ENCODE assay signal across 8 mouse cellular contexts in the genomic region with DNA sequence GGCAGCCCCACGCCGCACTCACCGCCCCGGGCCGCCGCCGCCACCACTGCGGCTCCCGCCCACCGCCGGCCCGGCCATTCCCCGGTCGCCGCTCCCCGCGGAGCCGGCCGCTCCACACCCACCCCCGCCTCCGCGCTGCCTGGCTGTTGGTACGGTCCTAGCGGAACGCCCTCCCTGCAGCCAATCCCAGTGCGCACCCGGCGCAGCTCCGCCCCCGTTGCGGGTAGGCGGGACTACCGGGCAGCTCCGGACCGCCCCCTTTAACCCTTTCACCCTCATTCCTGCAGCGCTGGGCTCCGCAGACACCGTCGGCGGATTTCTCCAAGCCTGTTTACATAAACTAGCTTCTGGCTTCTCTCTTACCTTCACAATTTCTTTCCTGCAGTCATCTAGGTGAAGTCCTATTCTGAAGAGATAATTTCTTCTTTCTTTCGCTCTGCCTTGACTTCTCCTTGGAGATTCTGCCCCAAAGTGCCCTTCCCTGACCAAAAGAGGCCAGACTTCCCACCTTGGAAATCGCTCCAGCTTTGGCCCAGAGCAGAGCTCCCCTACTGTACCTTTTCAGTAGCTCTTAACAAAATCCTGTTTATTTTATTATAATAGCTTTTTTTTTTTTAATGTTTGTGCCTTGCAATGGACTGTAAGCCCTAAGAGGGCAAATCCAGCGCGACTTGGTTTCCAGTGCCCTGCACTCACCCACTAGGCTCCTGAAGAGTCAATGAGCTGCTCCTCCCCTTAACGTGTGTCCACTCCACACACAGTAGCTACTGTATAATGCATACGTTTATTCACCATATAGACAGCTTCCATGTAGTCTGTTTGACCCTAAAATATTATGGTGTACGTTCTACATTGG. TPM values are rescaled to one million over a fixed set of nuclear protein-coding genes. Genes with fewer than 3 reads are reported as not detected.
A peak's percentile ranks its signal among the peaks of the same experiment; 100 is the strongest.
DNase-seq lines count a peak whose midpoint lies in the region; ATAC-seq and TF ChIP-seq lines count a peak whose summit lies in the region.

A gene (minus strand): TSS at position 137 of the 856 bp plus-strand sequence.

- ATAC-seq in heart, embryonic 12.5 days (ENCODE audit: insufficient number of reproducible peaks, low FRiP score), result peak; percentile 98
- ATAC-seq in kidney, postnatal 0 days (replicated peaks; ENCODE audit: low FRiP score, low read depth), result peak; percentile 96
- ATAC-seq in liver, embryonic 11.5 days (replicated peaks; ENCODE audit: low FRiP score), result peak; percentile 94
- peak; percentile 98 for ATAC-seq in stomach, embryonic 14.5 days (ENCODE audit: insufficient number of reproducible peaks, insufficient read depth, low FRiP score, low read depth)

- H3K9ac ChIP-seq in heart, embryonic 12.5 days, result peak within 1 kb of the TSS; percentile 83
- peak within 1 kb of the TSS; percentile 92 for H3K9ac ChIP-seq in kidney, postnatal 0 days (ENCODE audit: low read depth, low read length)
- peak within 1 kb of the TSS; percentile 78 for H3K9ac ChIP-seq in liver, embryonic 11.5 days (ENCODE audit: low read depth, low read length)
- H3K9ac ChIP-seq in stomach, embryonic 14.5 days (replicated peaks; ENCODE audit: low read depth, low read length), result peak within 1 kb of the TSS; percentile 80

- TF ChIP-seq CTCF in C2C12 (IDR thresholded peaks at IDR 0.05; ENCODE audit: control insufficient read depth, insufficient read depth, insufficient read length), result no peak
- TF ChIP-seq CTCF in brain, embryonic 14.5 days (IDR thresholded peaks at IDR 0.05; ENCODE audit: borderline replicate concordance, extremely low read depth, insufficient read depth, insufficient read length), result no peak
- no peak for TF ChIP-seq CTCF in kidney, postnatal 0 days (IDR thresholded peaks at IDR 0.05; ENCODE audit: low read depth)

- TF ChIP-seq POLR2A in brain, embryonic 14.5 days (IDR thresholded peaks at IDR 0.05; ENCODE audit: borderline replicate concordance, extremely low read depth, insufficient read depth, insufficient read length, poor library complexity, severe bottlenecking), result peak; percentile 72

- no peaks in the 10 kb centered on the region for H3K36me3 ChIP-seq in C2C12 (ENCODE audit: control insufficient read depth, insufficient read depth)
- peaks cover 17% of the 10 kb centered on the region for H3K36me3 ChIP-seq in erythroblast, embryonic 14.5 days (ENCODE audit: control insufficient read depth)
- H3K36me3 ChIP-seq in heart, embryonic 12.5 days, result peaks cover 5% of the 10 kb centered on the region; the same call in 1 of the 2 replicates
- 0 out of 2 replicates have a peak, but pooled peaks cover 3% of the 10 kb centered on the region for H3K36me3 ChIP-seq in kidney, postnatal 0 days (ENCODE audit: insufficient read depth, low read length)
- H3K36me3 ChIP-seq in liver, embryonic 11.5 days (ENCODE audit: control insufficient read depth, insufficient read depth, low read length), result no peaks in the 10 kb centered on the region
- no peaks in the 10 kb centered on the region for H3K36me3 ChIP-seq in stomach, embryonic 14.5 days (ENCODE audit: control insufficient read depth, insufficient read depth, low read length)

- peak within 1 kb of the TSS; percentile 85 for H3K4me2 ChIP-seq in heart, embryonic 12.5 days
- peak within 1 kb of the TSS; percentile 79 for H3K4me2 ChIP-seq in kidney, postnatal 0 days (ENCODE audit: low read length)
- peak within 1 kb of the TSS; percentile 69 for H3K4me2 ChIP-seq in liver, embryonic 11.5 days
- peak within 1 kb of the TSS; percentile 56 for H3K4me2 ChIP-seq in stomach, embryonic 14.5 days (replicated peaks; ENCODE audit: low read depth, low read length)

- H3K27me3 ChIP-seq in C2C12 (ENCODE audit: control insufficient read depth, insufficient read depth, insufficient read length), result no peaks in the 10 kb centered on the region
- H3K27me3 ChIP-seq in erythroblast, embryonic 14.5 days (ENCODE audit: control insufficient read depth), result 0 out of 2 replicates have a peak, but pooled peaks cover 2% of the 10 kb centered on the region
- peaks cover 20% of the 10 kb centered on the region for H3K27me3 ChIP-seq in heart, embryonic 12.5 days (replicated peaks)
- H3K27me3 ChIP-seq in kidney, postnatal 0 days (ENCODE audit: insufficient read depth, low read length), result no peaks in the 10 kb centered on the region
- no peaks in the 10 kb centered on the region for H3K27me3 ChIP-seq in liver, embryonic 11.5 days (replicated peaks; ENCODE audit: control insufficient read depth, insufficient read depth, low read length)
- no peaks in the 10 kb centered on the region for H3K27me3 ChIP-seq in stomach, embryonic 14.5 days (ENCODE audit: control insufficient read depth, insufficient read depth, low read length)

- H3ac ChIP-seq in C2C12 (ENCODE audit: control insufficient read depth, insufficient read length, low read depth), result peak within 1 kb of the TSS; percentile 86

- H3K79me2 ChIP-seq in C2C12 (ENCODE audit: control insufficient read depth, insufficient read depth), result peaks cover 39% of the 10 kb centered on the region

- under 1% methylated on average over 44 of the region's 47 CpGs for WGBS in heart, embryonic 12.5 days
- WGBS in kidney, postnatal 0 days, result under 1% methylated on average over 44 of the region's 47 CpGs
- WGBS in liver, embryonic 11.5 days, result 1% methylated on average over 38 of the region's 47 CpGs
- 1% methylated on average over 35 of the region's 47 CpGs for WGBS in stomach, embryonic 14.5 days

- DNase-seq in brain, embryonic 14.5 days (ENCODE audit: low read depth), result peak; percentile 98
- peak; percentile 95 for DNase-seq in kidney, postnatal 0 days (ENCODE audit: low spot score)
- peak; percentile 95 for DNase-seq in liver, embryonic 11.5 days (ENCODE audit: low spot score)
- DNase-seq in naive thymus-derived CD4-positive, alpha-beta T cell, adult 2 months (ENCODE audit: low read depth), result peak; percentile 96

- H3K4me3 ChIP-seq in C2C12 (ENCODE audit: insufficient read depth, poor library complexity, severe bottlenecking), result peak within 1 kb of the TSS; percentile 78
- H3K4me3 ChIP-seq in erythroblast, embryonic 14.5 days (replicated peaks), result peak within 1 kb of the TSS; percentile 93
- peak within 1 kb of the TSS; percentile 77 for H3K4me3 ChIP-seq in heart, embryonic 12.5 days
- H3K4me3 ChIP-seq in kidney, postnatal 0 days (replicated peaks; ENCODE audit: low read depth, low read length), result peak within 1 kb of the TSS; percentile 94
- H3K4me3 ChIP-seq in liver, embryonic 11.5 days (ENCODE audit: low read depth, low read length), result peak within 1 kb of the TSS; percentile 77
- peak within 1 kb of the TSS; percentile 88 for H3K4me3 ChIP-seq in stomach, embryonic 14.5 days (ENCODE audit: low read depth, low read length)

- peaks cover 55% of the 10 kb centered on the region for H3K4me1 ChIP-seq in erythroblast, embryonic 14.5 days (ENCODE audit: control insufficient read depth)
- peaks cover 19% of the 10 kb centered on the region for H3K4me1 ChIP-seq in heart, embryonic 12.5 days (replicated peaks)
- H3K4me1 ChIP-seq in kidney, postnatal 0 days (replicated peaks; ENCODE audit: insufficient read depth, low read length), result no peaks in the 10 kb centered on the region
- H3K4me1 ChIP-seq in liver, embryonic 11.5 days (replicated peaks; ENCODE audit: control insufficient read depth, insufficient read depth, low read length), result peaks cover 21% of the 10 kb centered on the region
- H3K4me1 ChIP-seq in stomach, embryonic 14.5 days (ENCODE audit: control insufficient read depth, insufficient read depth, low read length), result peaks cover 4% of the 10 kb centered on the region; the same call in 1 of the 2 replicates

- no peaks in the 10 kb centered on the region for H3K9me3 ChIP-seq in erythroblast, embryonic 14.5 days (ENCODE audit: control insufficient read depth, low read length)
- H3K9me3 ChIP-seq in heart, embryonic 12.5 days (replicated peaks), result no peaks in the 10 kb centered on the region
- no peaks in the 10 kb centered on the region for H3K9me3 ChIP-seq in kidney, postnatal 0 days (replicated peaks; ENCODE audit: low read length)
- no peaks in the 10 kb centered on the region for H3K9me3 ChIP-seq in liver, embryonic 11.5 days (ENCODE audit: control insufficient read depth, low read length)
- no peaks in the 10 kb centered on the region for H3K9me3 ChIP-seq in stomach, embryonic 14.5 days (ENCODE audit: control insufficient read depth, low read depth, low read length)

- peak within 1 kb of the TSS; percentile 89 for H3K27ac ChIP-seq in heart, embryonic 12.5 days (ENCODE audit: poor library complexity, severe bottlenecking)
- H3K27ac ChIP-seq in kidney, postnatal 0 days, result peak within 1 kb of the TSS; percentile 98
- H3K27ac ChIP-seq in liver, embryonic 11.5 days (ENCODE audit: low read depth, low read length), result peak within 1 kb of the TSS; percentile 95
- H3K27ac ChIP-seq in stomach, embryonic 14.5 days (ENCODE audit: low read length), result peak within 1 kb of the TSS; percentile 93

- H3K79me3 ChIP-seq in C2C12 (ENCODE audit: low read depth), result peaks cover 9% of the 10 kb centered on the region

TF ChIP-seq in C2C12, 6 proteins besides CTCF, POLR2A, EP300 and RAD21:
- TF ChIP-seq MYOG (IDR thresholded peaks at IDR 0.05; ENCODE audit: control insufficient read depth, extremely low read depth, insufficient read length), result no peak
- no peak for TF ChIP-seq MYOD1 (IDR thresholded peaks at IDR 0.05; ENCODE audit: control insufficient read depth, insufficient read length, low read depth)
- TF ChIP-seq CEBPB (IDR thresholded peaks at IDR 0.05; ENCODE audit: low read depth), result no peak
- no peak for TF ChIP-seq MAX (IDR thresholded peaks at IDR 0.05)
- TF ChIP-seq FOSL1 (IDR thresholded peaks at IDR 0.05; ENCODE audit: insufficient read depth, low read length, poor library complexity, severe bottlenecking), result no peak
- TF ChIP-seq USF1 (IDR thresholded peaks at IDR 0.05; ENCODE audit: low read depth), result no peak
TF ChIP-seq in C2C12: peak in this region for 0.

RNA-seq across cellular contexts. Expression of the gene that starts here (rescaled TPM):
- polyA plus RNA-seq in C2C12 (2012; fragmentation: generic; extraction: Trizol), result 19.9 TPM
- polyA plus RNA-seq in brain, embryonic 14.5 days (2012; rRNA removed), result 31.1 and 44.4 TPM in 2 replicates
- 0.55 and 0.60 TPM in 2 replicates for polyA plus RNA-seq in erythroblast, embryonic 14.5 days (2012)
- 30.2 and 32.4 TPM in 2 replicates for polyA plus RNA-seq in heart, embryonic 12.5 days (2016; fragmentation: Nextera tagmentation; extraction: Ambion mirVana)
- 30.5 and 32.3 TPM in 2 replicates for polyA plus RNA-seq in kidney, postnatal 0 days (2015; fragmentation: Nextera tagmentation; extraction: Ambion mirVana)
- polyA plus RNA-seq in liver, embryonic 11.5 days (2014; fragmentation: Nextera tagmentation; extraction: Ambion mirVana), result 22.1 and 22.2 TPM in 2 replicates
- polyA plus RNA-seq in stomach, embryonic 14.5 days (2014; fragmentation: Nextera tagmentation; extraction: Ambion mirVana), result 32.4 and 34.6 TPM in 2 replicates

Comparison
In these comparisons a context has a peak if more than half of its experiments do, and no peak if none do; other contexts are left out.
1. Peak in every context shown above with its lines: DNase-seq, ATAC-seq, H3K4me3 ChIP-seq and H3K27ac ChIP-seq.
2. RNA of the gene that starts here (polyA plus RNA-seq): 31.1 to 44.4 TPM in brain, embryonic 14.5 days, 32.4 to 34.6 TPM in stomach, embryonic 14.5 days, 30.5 to 32.3 TPM in kidney, postnatal 0 days, 30.2 to 32.4 TPM in heart, embryonic 12.5 days, 22.1 to 22.2 TPM in liver, embryonic 11.5 days and 19.9 TPM in C2C12 (single experiment); 0.55 to 0.60 TPM in erythroblast, embryonic 14.5 days; every median in the first group is over 10 times any median in the second.